Mouse (Mus musculus) induced T-regulatory cell, adult 2 months (primary cell): ENCODE measurements at regions not wholly inside any gene's neighbourhood (a gene's known extent, or its start where the extent isn't known, plus 50 kb on each side); places are given as distances from the start of the nearest gene placed in this dataset.

ENCODE experiments used
- DNase-seq: peaks from one replicate; pipeline ENCODE4 v3.0.0-alpha.2; 2012; ENCODE audit warnings: low read depth

GRCm38 (mm10) chr10:16742246-16742645, 980.8 kb upstream of the Cited2 start:
- DNase-seq, result no peak

- no peak for DNase-seq
Measured at GRCm38 (mm10) chr10:16751546-16751945, 971.5 kb upstream of the Cited2 start.

GRCm38 (mm10) chr10:16789641-16790243, 933.3 kb upstream of the Cited2 start:
- DNase-seq, result no peak

- DNase-seq, result no peak
Measured at GRCm38 (mm10) chr10:16803978-16804377, 919.0 kb upstream of the Cited2 start.

- no peak for DNase-seq
Measured at GRCm38 (mm10) chr10:16810716-16811115, 912.3 kb upstream of the Cited2 start.

- no peak for DNase-seq
Measured at GRCm38 (mm10) chr10:16814013-16814412, 909.0 kb upstream of the Cited2 start.

GRCm38 (mm10) chr10:16861534-16861933, 861.5 kb upstream of the Cited2 start:
- DNase-seq, result no peak

GRCm38 (mm10) chr10:16866914-16867313, 856.1 kb upstream of the Cited2 start:
- DNase-seq, result no peak

GRCm38 (mm10) chr10:16874131-16874530, 848.9 kb upstream of the Cited2 start:
- no peak for DNase-seq

- DNase-seq, result no peak
Measured at GRCm38 (mm10) chr10:16878197-16878596, 844.8 kb upstream of the Cited2 start.

GRCm38 (mm10) chr10:16893316-16893715, 829.7 kb upstream of the Cited2 start:
- DNase-seq, result no peak

- DNase-seq, result no peak
Measured at GRCm38 (mm10) chr10:16895332-16895731, 827.7 kb upstream of the Cited2 start.

- DNase-seq, result no peak
Measured at GRCm38 (mm10) chr10:16922888-16923287, 800.1 kb upstream of the Cited2 start.

- DNase-seq, result no peak
Measured at GRCm38 (mm10) chr10:16923851-16924250, 799.2 kb upstream of the Cited2 start.

GRCm38 (mm10) chr10:16937705-16938104, 785.3 kb upstream of the Cited2 start:
- no peak for DNase-seq

- no peak for DNase-seq
Measured at GRCm38 (mm10) chr10:16951636-16952035, 771.4 kb upstream of the Cited2 start.

GRCm38 (mm10) chr10:16960971-16961370, 762.0 kb upstream of the Cited2 start:
- DNase-seq, result no peak

GRCm38 (mm10) chr10:16962463-16962862, 760.6 kb upstream of the Cited2 start:
- DNase-seq, result no peak

GRCm38 (mm10) chr10:16978770-16979169, 744.2 kb upstream of the Cited2 start:
- DNase-seq, result no peak

- DNase-seq, result no peak
Measured at GRCm38 (mm10) chr10:16990227-16990626, 732.8 kb upstream of the Cited2 start.

- no peak for DNase-seq
Measured at GRCm38 (mm10) chr10:16993789-16994188, 729.2 kb upstream of the Cited2 start.

GRCm38 (mm10) chr10:16994526-16994925, 728.5 kb upstream of the Cited2 start:
- DNase-seq, result no peak

- DNase-seq, result no peak
Measured at GRCm38 (mm10) chr10:16995010-16995409, 728.0 kb upstream of the Cited2 start.

- DNase-seq, result peak; percentile 4
Measured at GRCm38 (mm10) chr10:16996820-16997466, 726.1 kb upstream of the Cited2 start.
